Mouse (Mus musculus) CH12.LX (cell line): Measurements from ENCODE around the gene Col9a2. TPM values are rescaled to one million over a fixed set of nuclear protein-coding genes. Genes with fewer than 3 reads are reported as not detected.

Experiments used
- DNase-seq: peaks from one replicate; pipeline ENCODE4 v3.0.0-alpha.2; 2013; ENCODE audit errors: extremely low read depth
- H3K27ac ChIP-seq: 2 replicates; pipeline ENCODE4 v1.5.1; 2012; ENCODE audit warnings: low read depth, mild to moderate bottlenecking, control low read depth, moderate library complexity; ENCODE audit not compliant: insufficient read depth
- H3K27me3 ChIP-seq: replicated peaks from 2 replicates; pipeline ENCODE3; 2012; ENCODE audit warnings: inconsistent platforms
- H3K36me3 ChIP-seq, 2 experiments: replicated peaks in 1 of 2; 2 replicates each; pipeline versions ENCODE3 to v1.6.1; 2012; ENCODE audit warnings: inconsistent platforms in 1 of 2, low read length in 1 of 2, mild to moderate bottlenecking in 1 of 2, mixed read lengths in 1 of 2, moderate library complexity in 1 of 2; ENCODE audit not compliant: control insufficient read depth in 1 of 2, insufficient read depth in 1 of 2
- H3K4me1 ChIP-seq, 2 experiments: 2 replicates each; pipeline ENCODE4 v1.6.1; 2012; ENCODE audit warnings: inconsistent platforms in 1 of 2, moderate library complexity in 1 of 2; ENCODE audit not compliant: insufficient read depth in 2 of 2, control insufficient read depth in 1 of 2
- H3K4me2 ChIP-seq: 2 replicates; pipeline ENCODE4 v1.6.1; 2012; ENCODE audit warnings: low read depth, mild to moderate bottlenecking, control low read depth; ENCODE audit not compliant: poor library complexity, insufficient read depth, severe bottlenecking
- H3K4me3 ChIP-seq, 3 experiments: fragments of 150-350 bp in 1 of 3; sonication (generic) in 1 of 3; replicated peaks in 1 of 3; 2 replicates each; pipeline versions ENCODE3 to v1.5.1; 2011 to 2012; ENCODE audit warnings: low read depth in 2 of 3, low read length in 2 of 3, mild to moderate bottlenecking in 2 of 3, moderate library complexity in 2 of 3, control low read depth in 1 of 3, improper control_type of control experiment in 1 of 3, inconsistent platforms in 1 of 3, mixed read lengths in 1 of 3; ENCODE audit not compliant: poor library complexity in 1 of 3
- H3K79me2 ChIP-seq: replicated peaks from 2 replicates; pipeline ENCODE4 v1.6.1; 2012; ENCODE audit warnings: mild to moderate bottlenecking, moderate library complexity; ENCODE audit not compliant: control insufficient read depth, poor library complexity, insufficient read depth, severe bottlenecking; ENCODE audit errors: extremely low read depth
- H3K9ac ChIP-seq: 2 replicates; pipeline ENCODE4 v1.6.1; 2012; ENCODE audit warnings: low read depth, mild to moderate bottlenecking, control low read depth, moderate library complexity; ENCODE audit not compliant: insufficient read depth
- H3K9me3 ChIP-seq: replicated peaks from 2 replicates; pipeline ENCODE3; 2012; ENCODE audit warnings: low read length, inconsistent platforms, mixed read lengths
- BHLHE40 ChIP-seq: IDR thresholded peaks from 2 replicates; pipeline ENCODE4 v1.6.1; 2011; ENCODE audit warnings: mild to moderate bottlenecking, low read depth, low read length, improper control_type of control experiment
- CHD1 ChIP-seq: IDR thresholded peaks from 2 replicates; pipeline ENCODE4 v1.6.1; 2012; ENCODE audit warnings: low read depth, low read length, improper control_type of control experiment, inconsistent platforms
- CHD2 ChIP-seq: IDR thresholded peaks from 2 replicates; pipeline ENCODE4 v1.6.1; 2011; ENCODE audit warnings: low read length, improper control_type of control experiment
- ELF1 ChIP-seq: IDR thresholded peaks from 2 replicates; pipeline ENCODE4 v1.6.1; 2014; ENCODE audit warnings: low read depth, mild to moderate bottlenecking, inconsistent platforms, low read length, improper control_type of control experiment
- EP300 ChIP-seq: IDR thresholded peaks from 2 replicates; pipeline ENCODE4 v1.6.1; 2011; ENCODE audit warnings: low read length, improper control_type of control experiment
- GABPA ChIP-seq: IDR thresholded peaks from 2 replicates; pipeline ENCODE4 v1.6.1; 2012; ENCODE audit warnings: low read depth, low read length, improper control_type of control experiment, inconsistent platforms; ENCODE audit not compliant: insufficient replicate concordance
- HCFC1 ChIP-seq: IDR thresholded peaks from 2 replicates; pipeline ENCODE4 v1.6.1; 2012; ENCODE audit warnings: low read depth, mild to moderate bottlenecking, inconsistent platforms, low read length, improper control_type of control experiment
- JUN ChIP-seq: IDR thresholded peaks from 2 replicates; pipeline ENCODE4 v1.6.1; 2011; ENCODE audit warnings: low read depth, mild to moderate bottlenecking, low read length, improper control_type of control experiment, moderate library complexity; ENCODE audit not compliant: insufficient read depth
- MAZ ChIP-seq: IDR thresholded peaks from 2 replicates; pipeline ENCODE4 v1.6.1; 2012; ENCODE audit warnings: low read depth, mild to moderate bottlenecking, inconsistent platforms, low read length, improper control_type of control experiment, moderate library complexity
- MEF2A ChIP-seq: IDR thresholded peaks from 2 replicates; pipeline ENCODE4 v1.6.1; 2014; ENCODE audit warnings: low read depth, mild to moderate bottlenecking, inconsistent platforms, low read length, improper control_type of control experiment, borderline replicate concordance
- MYC ChIP-seq: IDR thresholded peaks from 2 replicates; pipeline ENCODE4 v1.6.1; 2011; ENCODE audit warnings: low read depth, mild to moderate bottlenecking, improper control_type of control experiment, low read length
- NELFE ChIP-seq: IDR thresholded peaks from 2 replicates; pipeline ENCODE4 v1.6.1; 2011; ENCODE audit warnings: low read depth, low read length, improper control_type of control experiment
- NRF1 ChIP-seq: IDR thresholded peaks from 2 replicates; pipeline ENCODE4 v1.6.1; 2014; ENCODE audit warnings: low read depth, mild to moderate bottlenecking, inconsistent platforms, low read length, improper control_type of control experiment, moderate library complexity
- PAX5 ChIP-seq: IDR thresholded peaks from 2 replicates; pipeline ENCODE4 v1.6.1; 2012; ENCODE audit warnings: low read length, inconsistent platforms, mixed read lengths
- POLR2A ChIP-seq: IDR thresholded peaks from 2 replicates; pipeline ENCODE4 v1.6.1; 2011; ENCODE audit warnings: low read depth, mild to moderate bottlenecking, improper control_type of control experiment, low read length
- POLR2AphosphoS2 ChIP-seq: IDR thresholded peaks from 2 replicates; pipeline ENCODE4 v1.6.1; 2011; ENCODE audit warnings: low read depth, low read length, improper control_type of control experiment
- RCOR1 ChIP-seq: conservative IDR thresholded peaks from 2 replicates; pipeline ENCODE4 v1.6.1; 2012; ENCODE audit warnings: low read depth, mild to moderate bottlenecking, inconsistent platforms, low read length, improper control_type of control experiment
- TBP ChIP-seq: conservative IDR thresholded peaks from 2 replicates; pipeline ENCODE4 v1.6.1; 2011; ENCODE audit warnings: low read depth, low read length, improper control_type of control experiment
- UBTF ChIP-seq: IDR thresholded peaks from 2 replicates; pipeline ENCODE4 v1.6.1; 2012; ENCODE audit warnings: low read depth, mild to moderate bottlenecking, inconsistent platforms, low read length, improper control_type of control experiment, moderate library complexity
- USF1 ChIP-seq: IDR thresholded peaks from 2 replicates; pipeline ENCODE4 v1.6.1; 2014; ENCODE audit warnings: low read depth, mild to moderate bottlenecking, inconsistent platforms, low read length, improper control_type of control experiment
- ZC3H11A ChIP-seq: IDR thresholded peaks from 2 replicates; pipeline ENCODE4 v1.6.1; 2012; ENCODE audit warnings: low read depth, mild to moderate bottlenecking, inconsistent platforms, low read length, improper control_type of control experiment
- ZNF384 ChIP-seq: IDR thresholded peaks from 2 replicates; pipeline ENCODE4 v1.6.1; 2012; ENCODE audit warnings: low read depth, low read length, improper control_type of control experiment, inconsistent platforms
- dilution Hi-C: fragments of 300-500 bp; cut with MboI; formaldehyde crosslinking; loops from 2 replicates; pipeline ENCODE4 v1.14.3; 2020; ENCODE audit warnings: low sequenced_read_pairs; ENCODE audit not compliant: extremely low pct_unique_long_range_greater_than_20kb, extremely low pct_ligation_motif_present
- in situ Hi-C: fragments of 300-500 bp; cut with MboI; formaldehyde crosslinking; loops from 3 replicates; pipeline ENCODE4 v1.14.3; 2019; ENCODE audit warnings: low sequenced_read_pairs, low pct_ligation_motif_present, low pct_unique_long_range_greater_than_20kb, mixed read lengths
- polyA plus RNA-seq: library from polyadenylated mRNA; unstranded; fragments of >175 nt; gene quantifications from 2 replicates; pipeline ENCODE4 v1.2.1, GENCODE M21; 2012; ENCODE audit warnings: low read depth; ENCODE audit not compliant: insufficient read length
- total RNA-seq, 2 experiments: library from RNA; depleted of rRNA; stranded (reverse); fragments of 300-350 nt in 1 of 2; fragments of >200 nt in 1 of 2; gene quantifications; 2 replicates each; pipeline ENCODE4 v1.2.3; 2012 to 2014

The Col9a2 gene
- total and polyA plus RNA-seq, 3 experiments = not detected

DNA sequence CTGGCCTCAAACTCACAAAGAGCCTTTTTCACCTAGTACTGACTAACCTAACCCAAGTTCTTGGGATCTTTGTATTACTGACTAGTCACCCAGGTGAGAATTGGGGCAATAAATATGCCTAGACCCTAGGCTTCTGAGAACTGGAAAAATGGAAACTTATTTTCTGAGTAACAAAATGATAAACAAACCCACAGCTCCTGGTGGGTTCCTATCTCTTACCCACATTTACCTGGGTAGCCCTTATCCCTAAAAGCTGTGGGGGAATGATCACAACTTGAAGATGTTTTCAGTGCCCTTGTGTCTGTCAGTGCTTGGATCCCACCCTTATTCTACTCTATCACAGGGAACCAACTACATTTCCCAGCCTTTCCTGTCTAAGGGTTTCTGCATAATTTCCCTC, 32.2 kb upstream of the Col9a2 start:
- Histone ChIP-seq H3K4me1 (peaks cover 35 to 93% of the 10 kb centered on the region in 2 experiments), H3K79me2 (peaks cover 86% of the 10 kb centered on the region), H3K4me2 (no peak overlapping the region), H3K9ac (no peak overlapping the region), H3K36me3 (peaks cover 0 to 8% of the 10 kb centered on the region in 2 experiments), H3K27me3 (no peaks in the 10 kb centered on the region), H3K27ac (no peak overlapping the region), H3K4me3 (no peak overlapping the region), H3K9me3 (no peaks in the 10 kb centered on the region)
- dilution Hi-C loops = no loop called here
- no peak for TF ChIP-seq PAX5
- no peak for TF ChIP-seq HCFC1
- TF ChIP-seq MEF2A = no peak
- TF ChIP-seq ZC3H11A = no peak
- no peak for TF ChIP-seq POLR2A
- no peak for TF ChIP-seq MAZ
- TF ChIP-seq NRF1 = no peak
- no peak for TF ChIP-seq UBTF
- TF ChIP-seq MYC = no peak
- TF ChIP-seq EP300 = no peak
- no peak for TF ChIP-seq BHLHE40
- no peak for TF ChIP-seq ZNF384
- no peak for TF ChIP-seq GABPA
- TF ChIP-seq POLR2AphosphoS2 = no peak
- TF ChIP-seq CHD2 = no peak
- TF ChIP-seq RCOR1 = no peak
- no peak for TF ChIP-seq JUN
- TF ChIP-seq NELFE = no peak
- in situ Hi-C loops = no loop called here
- DNase-seq = no peak

DNA sequence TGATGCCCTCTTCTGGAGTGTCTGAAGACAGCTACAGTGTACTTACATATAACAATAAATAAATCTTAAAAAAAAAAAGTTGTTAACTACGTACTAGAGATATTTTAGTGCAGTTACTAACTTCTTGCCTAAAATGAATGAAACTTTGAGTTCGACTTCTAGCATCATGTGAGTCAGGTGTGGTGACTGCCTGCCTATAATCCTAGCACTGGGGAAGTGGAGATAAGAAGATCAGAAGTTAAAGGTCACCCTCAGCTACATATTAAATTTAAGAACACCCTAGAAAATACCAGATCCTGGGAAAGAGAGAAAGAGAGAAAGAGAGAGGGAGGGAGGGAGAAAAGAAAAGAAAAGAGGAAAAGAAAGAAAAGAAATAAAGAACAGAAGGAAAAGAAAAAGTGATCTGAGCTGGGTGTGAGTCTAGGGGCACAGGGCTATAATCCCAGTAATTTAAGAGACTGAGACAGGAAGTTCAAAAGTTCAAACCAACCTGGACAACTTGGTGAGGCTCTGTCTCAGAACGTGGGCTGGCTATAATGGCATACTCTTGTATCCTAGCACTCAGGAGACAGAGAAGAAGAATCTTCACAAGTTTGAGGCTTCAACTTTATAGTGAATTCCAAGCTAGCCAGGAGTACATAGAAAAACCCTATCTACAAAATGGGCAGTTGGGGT, 31.0 kb upstream of the Col9a2 start:
- H3K4me2 ChIP-seq = no peak overlapping the region; the same call in 1 of the 2 replicates
- dilution Hi-C loops = no loop called here

More for the DNA sequence above, 31.0 kb upstream of the Col9a2 start:
- TF ChIP-seq EP300 = no peak
- TF ChIP-seq RCOR1 = no peak
- TF ChIP-seq USF1 = no peak
- no peak for TF ChIP-seq POLR2A
- TF ChIP-seq CHD1 = no peak
- no peak for TF ChIP-seq NRF1
- no peak for TF ChIP-seq MEF2A
- TF ChIP-seq HCFC1 = no peak
- no peak for TF ChIP-seq ELF1
- TF ChIP-seq TBP = no peak
- Histone ChIP-seq H3K27me3 (no peaks in the 10 kb centered on the region), H3K79me2 (peaks cover 87% of the 10 kb centered on the region), H3K4me1 (peaks cover 28 to 93% of the 10 kb centered on the region in 2 experiments), H3K4me3 (no peak overlapping the region), H3K9ac (no peak overlapping the region), H3K27ac (no peak overlapping the region), H3K36me3 (peaks cover 0 to 19% of the 10 kb centered on the region in 2 experiments), H3K9me3 (no peaks in the 10 kb centered on the region)
- DNase-seq = no peak
- in situ Hi-C loops = no loop called here
